Mouse (Mus musculus) B cell, adult 2 months (primary cell): ENCODE results near the gene Zfp771.
"Not testable (repeated sequence)": the region's sequence is repeated elsewhere in the genome, so short reads cannot be mapped to it uniquely, and the experiment has no call there.

Experiments
- DNase-seq, 2 experiments: peaks; one replicate each; pipeline ENCODE4 v3.0.0; 2022

Zfp771 gene

DNA sequence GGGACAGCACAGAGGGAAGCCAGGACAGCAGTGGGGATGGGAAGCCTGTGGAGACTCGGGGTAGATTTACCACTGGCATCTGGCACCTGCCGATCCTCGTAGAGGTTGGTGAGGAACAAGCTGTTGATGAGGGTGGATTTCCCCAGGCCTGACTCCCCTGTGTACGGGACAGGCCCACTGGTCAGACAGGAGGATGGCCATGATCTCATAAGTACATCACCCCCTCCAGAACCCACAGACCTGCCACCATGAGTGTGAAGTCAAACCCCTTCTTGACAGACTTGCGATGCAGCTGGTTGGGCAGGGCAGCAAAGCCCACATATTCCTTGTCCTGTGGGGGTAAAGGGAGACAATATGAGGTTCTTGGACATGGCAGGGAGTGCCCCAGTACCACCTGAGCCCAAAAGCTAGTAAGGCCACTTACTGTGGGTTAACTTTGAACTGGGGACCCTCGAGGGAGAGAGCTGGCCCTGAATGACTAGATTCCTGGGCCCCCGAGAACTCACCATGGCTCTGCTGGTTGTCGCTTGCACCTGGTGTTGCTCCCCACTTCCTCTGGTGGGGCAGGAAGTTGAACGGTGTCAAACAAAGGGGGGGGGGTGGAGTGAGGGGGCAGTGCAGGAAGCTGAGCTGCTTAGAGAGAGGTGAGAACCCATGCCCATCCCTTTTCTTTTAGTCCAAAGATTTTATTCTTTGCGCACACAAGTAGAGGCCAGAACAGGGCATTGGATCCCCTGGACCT is 26.0 kb upstream of the Zfp771 start:
- DNase-seq, result peak; percentile 62 to 70

DNA sequence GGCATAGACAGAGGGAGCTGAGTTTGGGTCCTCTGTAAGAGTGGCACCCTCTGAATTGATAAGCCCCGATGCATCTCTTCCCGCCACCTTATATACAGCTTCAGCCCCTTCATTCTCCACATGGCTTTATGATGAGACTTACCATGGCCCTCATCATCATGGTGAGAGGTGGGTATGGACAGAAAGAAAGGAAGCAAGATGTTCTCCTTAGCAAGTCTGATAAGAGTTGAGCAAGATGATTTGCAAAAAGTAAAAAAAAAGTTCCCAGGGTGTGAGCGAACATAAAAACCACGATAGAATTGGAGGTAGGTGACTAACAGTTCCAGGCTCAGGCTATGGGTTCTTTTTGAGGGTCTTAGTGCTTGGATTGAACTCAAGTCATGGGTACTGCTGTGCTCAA is 25.4 kb upstream of the Zfp771 start:
- DNase-seq, result no peak

DNA sequence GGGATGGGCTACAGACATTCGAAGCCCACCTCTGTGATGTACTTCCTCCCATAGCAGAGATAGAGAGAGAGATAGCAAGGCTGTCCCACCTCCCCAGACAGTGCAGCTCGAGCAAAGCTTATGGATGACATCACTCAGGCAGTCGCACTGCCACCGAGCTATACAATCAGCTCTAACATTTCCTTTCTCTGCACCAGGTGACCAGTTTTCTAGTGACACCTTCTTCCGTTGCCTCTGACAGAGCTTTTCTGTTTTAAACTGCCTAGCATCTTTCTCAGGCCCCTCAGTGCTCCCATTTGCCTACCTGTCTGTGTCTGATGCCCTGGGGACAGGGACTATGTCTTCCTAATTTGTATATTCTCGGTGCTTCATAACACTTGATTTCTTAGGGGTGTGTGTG is 23.6 kb upstream of the Zfp771 start:
- DNase-seq, result peak in 1 of 2 experiments; percentile 28

DNA sequence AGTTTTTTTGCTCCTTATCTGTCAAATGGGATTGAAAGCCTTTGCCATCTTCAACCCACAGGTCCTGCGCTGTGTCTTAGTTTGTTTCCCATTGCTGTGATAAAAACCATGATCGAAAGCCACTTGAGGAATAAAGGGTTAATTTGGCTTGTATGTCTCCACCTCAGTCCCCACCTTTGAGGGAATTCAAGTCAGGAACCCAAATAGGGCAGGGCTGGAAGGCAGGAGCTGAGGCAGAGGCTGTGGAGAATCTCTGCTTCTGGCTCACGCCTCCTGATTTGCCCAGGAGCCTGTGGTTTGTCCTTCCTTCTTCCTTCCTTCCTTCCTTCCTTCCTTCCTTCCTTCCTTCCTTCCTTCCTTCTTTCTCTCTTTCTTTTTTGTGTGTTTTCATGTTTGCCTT is 21.0 kb upstream of the Zfp771 start:
- no peak for DNase-seq

DNA sequence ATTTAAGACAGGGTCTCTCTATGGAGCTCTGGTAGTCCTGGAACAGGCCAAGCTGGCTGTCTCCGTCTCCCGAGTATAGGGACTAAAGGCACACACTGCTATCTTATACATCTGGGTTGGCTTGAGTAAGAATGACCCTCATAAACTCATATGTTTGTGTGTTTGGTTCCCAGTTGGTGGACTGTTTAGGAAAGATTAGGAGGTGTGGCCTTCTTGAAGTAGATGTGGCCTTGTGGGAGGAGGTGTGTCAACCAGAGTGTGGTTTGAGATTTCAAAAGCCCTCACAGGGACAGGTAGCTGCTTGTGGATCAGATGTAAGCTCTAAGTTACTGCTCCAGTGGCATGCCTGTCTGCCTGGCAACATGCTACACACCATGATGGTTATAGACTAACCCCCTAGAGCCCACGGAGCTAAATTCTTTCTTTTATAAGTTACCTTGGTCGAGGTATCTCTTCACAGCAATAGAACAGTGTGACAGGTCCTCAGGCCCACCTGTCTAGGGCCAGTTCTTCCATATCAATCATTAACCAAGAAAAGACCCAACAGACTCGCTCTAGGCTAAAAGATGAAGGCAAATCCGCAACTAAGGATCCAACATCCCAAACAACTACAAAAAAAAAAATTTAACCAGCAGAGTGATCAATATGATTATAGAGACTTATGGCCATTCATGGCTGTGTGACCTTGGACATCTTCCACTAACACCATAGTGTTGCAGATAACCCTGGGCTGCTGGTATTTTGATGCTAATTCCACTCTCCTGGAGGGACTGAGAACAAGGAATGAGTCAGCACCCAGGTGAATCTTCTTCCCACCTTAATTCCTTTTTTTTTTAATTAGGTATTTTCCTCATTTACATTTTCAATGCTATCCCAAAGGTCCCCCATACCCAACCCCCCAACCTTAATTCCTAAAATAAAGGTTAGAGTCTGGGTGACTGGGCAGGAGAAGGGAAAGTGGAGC is 20.3 kb upstream of the Zfp771 start:
- no peak for DNase-seq

DNA sequence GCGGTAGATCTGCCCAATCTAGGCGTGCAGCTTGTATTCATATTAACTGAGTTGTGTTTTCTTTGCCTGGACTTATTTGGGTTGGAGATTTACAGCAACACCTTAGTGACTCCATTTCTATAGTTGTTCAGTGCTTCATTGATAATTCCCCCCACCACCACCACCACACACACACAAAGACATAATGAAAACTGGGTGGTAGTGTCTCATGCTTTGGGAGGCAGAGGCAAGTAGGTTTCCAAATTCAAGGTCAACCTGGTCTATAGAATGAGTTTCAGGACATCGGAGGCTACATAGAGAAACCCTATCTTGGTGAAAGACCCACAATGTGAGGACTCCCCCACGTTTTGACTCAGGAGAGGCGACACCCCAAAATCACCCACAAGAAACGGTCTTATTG is 19.5 kb upstream of the Zfp771 start:
- no peak for DNase-seq

DNA sequence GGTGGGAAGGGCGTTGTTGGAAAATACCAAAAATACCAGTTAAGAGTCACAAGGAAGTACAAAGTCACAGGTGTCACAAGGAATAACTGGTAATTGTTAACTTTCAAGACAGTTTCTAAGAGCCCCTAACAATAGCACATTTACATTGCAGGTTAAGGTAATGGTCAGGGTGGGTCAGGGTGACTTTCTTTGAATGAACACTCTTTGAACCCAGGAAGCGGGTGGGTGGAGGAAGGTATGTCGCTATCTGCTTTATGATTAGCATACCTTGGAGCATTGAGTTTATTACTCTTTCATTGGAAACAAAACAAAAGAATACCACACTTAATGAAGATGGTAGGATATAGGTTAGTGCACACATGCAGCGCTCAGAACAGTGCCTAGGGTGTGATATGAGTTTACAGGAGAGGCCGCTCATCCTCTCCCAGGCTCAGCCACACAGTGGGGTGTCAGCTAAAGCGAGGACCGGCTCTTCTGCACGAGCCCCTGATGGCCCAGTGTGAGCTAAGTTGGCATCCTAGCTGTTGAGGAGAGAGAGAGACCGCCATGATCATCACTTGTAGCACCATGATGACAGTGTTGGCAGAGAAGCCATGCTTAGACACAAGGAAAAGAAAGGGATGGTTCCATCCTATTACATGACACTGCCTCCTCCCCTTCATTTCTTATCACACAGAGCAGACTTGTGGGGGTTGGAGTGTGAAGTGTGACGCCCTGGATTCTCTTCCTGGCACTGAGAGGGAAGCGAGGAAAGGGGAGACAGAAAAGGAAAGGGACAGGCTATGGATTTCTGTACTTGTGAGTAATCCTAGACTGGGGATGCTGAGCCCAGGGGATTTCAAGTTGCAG is 18.7 kb upstream of the Zfp771 start:
- DNase-seq, result no peak

DNA sequence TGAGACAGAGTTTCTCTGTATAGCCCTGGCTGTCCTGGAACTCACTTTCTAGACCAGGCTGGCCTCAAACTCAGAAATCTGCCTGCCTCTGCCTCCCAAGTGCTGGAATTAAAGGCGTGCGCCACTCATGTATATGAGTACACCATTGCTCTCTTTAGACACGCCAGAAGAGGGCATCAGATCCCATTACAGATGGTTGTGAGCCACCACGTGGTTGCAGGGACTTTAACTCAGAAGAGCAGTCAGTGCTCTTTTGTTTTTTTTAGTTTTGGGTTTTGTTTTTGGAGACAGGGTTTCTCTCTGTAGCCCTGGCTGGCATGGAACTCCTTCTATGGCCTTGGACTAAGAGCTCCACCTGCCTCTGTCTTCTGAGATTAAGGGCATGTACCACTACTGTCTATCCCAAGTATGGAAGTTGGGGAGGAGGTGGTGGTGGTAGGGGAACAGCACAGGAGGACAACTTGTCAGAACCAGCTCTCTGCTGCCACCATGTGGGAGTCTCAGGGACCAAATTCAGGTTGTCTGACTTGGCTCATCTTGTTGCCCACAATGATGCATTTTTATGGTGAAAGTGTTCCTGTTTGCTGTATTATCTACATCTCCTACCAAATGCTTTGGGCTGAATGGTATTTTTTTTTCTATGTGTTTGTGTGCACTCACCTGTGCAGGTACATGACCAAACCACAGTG is 15.3 kb upstream of the Zfp771 start:
- peak; percentile 88 to 90 for DNase-seq

DNA sequence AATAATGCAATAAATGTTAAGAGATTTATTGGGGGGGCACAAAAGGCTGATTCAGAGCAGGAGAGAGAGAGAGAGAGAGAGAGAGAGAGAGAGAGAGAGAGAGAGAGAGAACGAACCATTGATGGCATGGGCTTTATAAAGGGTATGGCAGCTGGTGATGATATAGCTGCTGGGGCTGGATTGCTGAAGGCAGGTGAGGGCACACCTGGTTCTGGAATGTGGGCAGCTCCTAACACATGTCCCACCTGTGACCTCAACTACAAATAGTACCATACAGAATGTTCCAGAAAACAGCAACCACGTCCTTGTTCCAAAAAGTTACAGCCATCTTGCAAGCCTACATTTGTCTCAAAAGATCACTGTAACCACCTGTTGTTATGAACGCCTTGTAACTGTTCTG is 12.7 kb upstream of the Zfp771 start:
- no peak for DNase-seq

DNA sequence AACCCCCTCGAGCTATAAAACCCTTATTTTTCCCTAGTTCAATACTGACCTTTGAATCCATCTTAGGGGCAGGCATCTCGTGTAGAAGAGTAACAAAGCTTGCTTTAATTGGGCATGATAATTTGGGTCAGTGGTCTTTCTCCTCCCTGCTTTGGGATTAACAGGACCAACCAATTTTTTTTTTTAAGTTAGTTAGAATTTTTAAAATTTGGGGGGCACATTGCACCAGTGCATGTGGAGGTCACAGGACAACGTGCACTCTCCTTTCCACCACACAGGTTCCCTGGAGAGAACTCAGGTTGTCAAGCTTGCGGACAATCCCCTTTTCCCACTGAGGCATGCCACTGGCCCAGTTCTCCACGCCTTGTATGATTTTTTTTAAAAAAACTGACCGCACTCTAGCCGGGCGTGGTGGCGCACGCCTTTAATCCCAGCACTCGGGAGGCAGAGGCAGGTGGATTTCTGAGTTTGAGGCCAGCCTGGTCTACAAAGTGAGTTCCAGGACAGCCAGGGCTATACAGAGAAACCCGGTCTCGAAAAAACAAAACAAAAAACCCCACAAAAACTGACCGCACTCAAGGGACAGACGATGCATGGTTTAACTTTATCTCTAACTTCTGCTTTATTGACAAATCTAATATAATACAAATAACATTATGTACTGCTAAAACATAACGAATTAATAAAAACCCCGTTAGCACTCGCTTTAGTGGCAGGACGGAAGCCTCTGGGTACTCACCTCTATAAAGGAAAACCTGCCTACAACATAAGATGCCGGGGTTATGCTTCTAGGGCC is 12.1 kb upstream of the Zfp771 start:
- no peak for DNase-seq

DNA sequence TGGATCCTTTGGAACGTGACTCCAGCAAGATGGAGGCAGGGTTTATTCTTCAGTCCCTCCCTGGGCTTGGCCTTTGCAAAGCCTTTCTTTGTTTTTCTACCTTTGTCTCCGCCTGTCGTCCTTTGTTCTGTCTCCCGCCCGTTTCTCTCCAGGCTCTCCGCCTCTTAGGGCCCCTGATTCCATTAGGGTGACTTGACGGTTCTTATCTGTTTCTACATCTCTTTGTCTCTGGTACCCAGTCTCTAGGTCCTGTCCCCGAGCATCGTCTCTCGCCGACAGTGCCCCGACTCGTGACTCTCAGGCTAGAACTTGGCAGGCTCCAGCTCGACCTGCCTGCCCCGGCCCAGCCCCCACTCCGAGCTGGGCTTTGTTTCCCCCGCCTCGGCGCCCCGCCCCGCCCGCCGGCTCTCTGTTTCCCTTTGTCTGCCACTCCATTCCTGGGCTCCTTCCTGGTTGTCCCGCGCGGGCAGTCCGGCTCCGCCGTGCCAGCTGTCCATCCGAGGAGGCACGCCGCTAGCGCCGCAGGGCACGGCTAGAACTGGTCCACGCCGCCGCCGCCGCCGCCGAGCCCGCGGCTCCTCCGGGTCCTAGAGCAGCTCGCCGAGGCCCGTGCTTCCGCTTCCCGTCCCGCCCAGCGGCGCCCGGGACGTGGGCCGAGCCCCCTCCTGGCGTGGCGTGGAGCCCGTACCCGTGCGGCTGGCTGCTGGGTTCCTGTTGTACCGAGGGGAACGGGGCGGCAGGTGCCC is 11.3 kb upstream of the Zfp771 start, which contains the start of the genes Zfp553 and Sept1:
Zfp553 (plus strand) TSS at position 440 of the 746 bp plus-strand sequence.
Sept1 (minus strand) TSS at position 509 of the 746 bp plus-strand sequence.
- DNase-seq, result peak; percentile 80 to 83

DNA sequence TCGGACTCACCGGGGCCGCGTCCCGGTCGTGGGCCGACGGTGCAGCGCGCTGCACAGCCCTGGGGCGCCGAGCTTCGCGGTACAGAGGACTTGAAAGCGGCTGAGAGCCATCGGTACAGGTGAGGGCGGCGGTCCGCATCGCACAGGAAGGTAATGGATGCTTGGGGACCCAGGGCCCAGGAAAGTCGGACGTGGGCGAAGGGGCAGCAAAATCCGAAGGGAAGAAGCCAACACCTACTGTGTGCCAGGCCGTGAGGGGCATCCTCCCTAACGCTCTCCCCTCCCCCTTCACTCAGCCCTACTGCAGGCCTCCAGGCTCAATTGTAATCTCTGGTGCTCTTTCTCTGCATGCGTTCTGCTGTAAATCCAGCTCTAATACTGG is 10.7 kb upstream of the Zfp771 start:
- DNase-seq, result no peak

DNA sequence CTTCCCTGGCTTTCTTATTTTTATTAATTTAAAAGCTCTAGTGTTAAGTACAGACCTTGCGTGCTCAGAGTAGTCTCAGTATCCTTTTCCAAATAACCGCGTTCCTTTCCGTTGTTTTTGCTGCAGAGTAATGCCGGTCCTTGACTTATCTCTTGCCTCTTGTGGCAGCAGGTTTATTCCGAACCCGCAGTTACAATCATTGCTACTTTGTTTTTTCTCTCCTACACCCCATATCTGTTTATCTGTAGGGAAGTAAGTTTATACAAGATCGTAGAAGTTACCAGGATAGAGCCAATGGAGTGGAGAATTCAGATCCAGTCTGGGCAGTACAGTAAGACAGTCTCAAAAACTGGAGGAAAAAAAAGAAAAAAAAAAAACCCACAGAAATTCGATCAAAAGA is 10.3 kb upstream of the Zfp771 start:
- DNase-seq, result no peak

DNA sequence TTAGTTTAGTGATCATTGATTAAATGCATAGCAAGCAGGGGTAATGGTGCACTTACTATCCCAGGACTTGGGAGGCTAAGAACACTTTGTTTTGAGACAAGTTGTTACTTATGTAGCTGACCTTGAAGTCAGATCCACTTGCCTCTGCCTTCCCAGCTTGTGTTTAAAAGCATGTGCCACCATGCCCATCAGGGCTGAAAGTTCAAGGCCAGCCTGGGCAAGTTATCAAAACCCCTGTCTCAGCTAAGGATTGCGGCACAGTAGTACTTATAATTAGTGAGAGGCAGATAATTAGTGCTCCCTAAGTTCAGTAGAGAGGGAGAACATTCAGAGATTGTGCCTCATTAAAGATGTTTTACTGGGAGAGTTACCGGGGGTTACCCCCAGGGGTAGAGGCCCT is 9.3 kb upstream of the Zfp771 start:
- DNase-seq, result no peak

DNA sequence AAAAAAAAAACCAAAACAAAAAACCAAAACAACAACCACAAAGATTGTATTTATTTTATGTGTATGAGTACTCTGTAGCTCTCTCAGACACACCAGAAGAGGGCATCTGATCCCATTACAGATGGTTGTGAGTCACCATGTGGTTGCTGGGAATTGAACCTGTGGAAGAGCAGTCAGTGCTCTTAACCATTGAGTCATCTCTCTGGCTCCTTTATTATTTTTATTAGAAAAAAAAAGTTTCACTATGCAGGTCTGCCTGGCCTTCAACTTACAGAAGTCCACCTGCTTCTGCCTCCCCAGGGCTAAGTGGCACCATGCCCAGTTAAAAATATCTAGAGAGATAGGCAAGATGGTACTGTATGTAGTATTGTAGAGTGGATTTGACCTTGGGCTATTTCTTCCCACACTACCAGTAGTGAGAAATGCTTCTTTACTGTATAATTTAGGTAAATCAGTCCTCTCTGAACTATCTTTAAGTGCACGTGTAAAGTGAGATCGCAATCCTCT is 660 bp upstream of the Zfp771 start:
- no peak for DNase-seq

DNA sequence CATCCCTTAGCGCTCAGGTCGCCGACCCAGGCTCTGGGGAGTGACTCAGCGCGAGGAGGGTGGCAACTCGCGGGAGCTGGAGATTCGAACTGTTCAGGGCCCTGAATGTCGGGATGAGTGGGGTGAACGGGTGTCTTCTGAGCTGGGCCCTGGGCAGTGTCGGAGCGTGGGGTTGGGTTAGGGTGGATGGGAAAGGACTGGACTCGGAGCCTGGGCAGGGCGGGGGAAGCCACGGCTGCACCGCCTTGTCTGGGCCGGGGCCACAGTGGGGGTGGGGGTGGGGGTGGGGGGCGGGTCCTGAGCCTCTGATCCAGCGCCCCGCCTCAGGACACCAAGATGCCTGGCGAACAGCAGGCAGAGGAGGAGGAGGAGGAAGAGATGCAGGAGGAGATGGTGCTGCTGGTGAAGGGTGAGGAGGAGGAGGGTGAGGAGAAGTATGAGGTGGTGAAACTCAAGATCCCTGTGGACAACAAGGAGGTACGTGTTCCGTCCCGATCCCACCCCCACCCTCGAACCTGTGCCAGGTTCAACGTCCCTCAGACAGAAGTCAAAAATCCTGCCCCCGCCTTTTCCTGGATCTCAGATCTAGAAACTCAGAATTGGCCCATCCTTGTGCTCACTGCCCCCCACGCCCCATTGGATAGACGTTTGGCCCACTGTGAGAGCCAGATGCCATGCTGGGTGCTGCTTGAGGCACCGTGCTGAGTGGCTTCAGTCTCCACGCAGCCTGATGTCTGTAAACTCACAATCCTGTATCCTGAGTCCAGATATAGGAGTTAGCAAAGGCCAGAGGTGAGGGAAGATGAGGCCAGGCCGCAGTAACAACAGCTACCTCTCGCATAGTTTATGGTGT is 810 bp downstream of the Zfp771 start:
- DNase-seq, result no peak

DNA sequence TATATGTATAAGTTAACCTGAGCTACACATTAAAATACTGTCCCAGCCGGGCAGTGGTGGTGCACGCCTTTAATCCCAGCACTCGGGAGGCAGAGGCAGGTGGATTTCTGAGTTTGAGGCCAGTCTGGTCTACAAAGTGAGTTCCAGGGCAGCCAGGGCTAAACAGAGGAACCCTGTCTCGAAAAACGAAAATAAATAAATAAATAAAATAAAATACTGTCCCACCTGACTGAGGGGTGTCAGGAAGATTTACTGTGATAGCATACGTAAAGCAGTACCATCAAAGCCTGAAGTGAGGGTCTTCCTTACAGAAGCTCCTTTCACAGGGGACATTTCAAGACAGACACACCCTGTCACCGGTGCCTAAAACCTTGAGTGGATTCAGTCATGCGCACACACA is 6.4 kb downstream of the Zfp771 start:
- DNase-seq, result not testable (repeated sequence)

DNA sequence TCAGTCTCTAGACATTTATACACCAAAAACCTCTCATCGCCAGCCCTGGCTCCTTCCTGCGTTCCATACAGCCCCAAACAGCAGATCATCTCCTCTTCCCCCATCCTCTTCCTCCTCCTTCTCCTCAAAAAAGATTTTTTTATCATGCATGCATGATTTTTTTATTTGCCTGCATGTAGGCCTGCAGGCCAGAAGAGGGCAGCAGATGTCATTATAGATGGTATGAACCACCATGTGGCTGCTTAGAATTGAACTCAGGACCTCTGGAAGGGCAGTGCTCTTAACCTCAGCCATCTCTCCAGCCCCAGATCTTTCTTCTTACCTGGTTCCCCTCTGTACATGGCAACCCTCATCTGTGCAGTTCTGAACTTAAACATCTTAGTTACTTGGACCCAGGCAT is 8.3 kb downstream of the Zfp771 start:
- peak; percentile 53 to 54 for DNase-seq

DNA sequence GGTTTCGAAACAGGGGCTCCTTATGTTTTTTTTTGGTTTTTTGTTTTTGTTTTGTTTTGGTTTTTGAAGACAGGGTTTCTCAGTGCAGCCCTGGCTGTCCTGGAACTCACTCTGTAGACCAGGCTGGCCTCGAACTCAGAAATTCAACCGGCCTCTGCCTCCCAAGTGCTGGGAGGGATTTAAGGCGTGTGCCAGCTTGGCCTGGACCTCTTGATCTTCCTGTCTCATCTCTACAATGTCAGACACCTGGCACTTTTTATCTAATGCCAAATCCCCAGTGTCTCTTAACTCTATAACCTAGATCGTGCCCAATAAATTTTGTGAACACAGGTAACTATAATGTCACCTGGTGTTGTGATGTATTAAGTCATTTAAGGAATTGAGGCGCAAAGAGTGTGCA is 9.3 kb downstream of the Zfp771 start:
- DNase-seq, result no peak
